Mouse (Mus musculus) MEL (cell line): ENCODE results near the gene Calm3.

Source experiments
- CHD2 ChIP-seq: IDR thresholded peaks from 2 replicates; pipeline ENCODE4 v1.6.1; 2011; ENCODE audit warnings: low read length, improper control_type of control experiment
- CTCF ChIP-seq, 3 experiments: IDR thresholded peaks in 2 of 3; conservative IDR thresholded peaks in 1 of 3; 2 replicates each; pipeline ENCODE4 v1.5.1; 2011 to 2012; ENCODE audit warnings: low read length in 3 of 3, low read depth in 2 of 3, mild to moderate bottlenecking in 2 of 3, improper control_type of control experiment in 1 of 3, inconsistent platforms in 1 of 3, mixed read lengths in 1 of 3, moderate library complexity in 1 of 3; ENCODE audit not compliant: control insufficient read depth in 1 of 3, insufficient read depth in 1 of 3, poor library complexity in 1 of 3, severe bottlenecking in 1 of 3
- EP300 ChIP-seq, 2 experiments: IDR thresholded peaks; 2 replicates each; pipeline ENCODE4 v1.6.1; 2011; ENCODE audit warnings: improper control_type of control experiment in 2 of 2, low read length in 2 of 2, low read depth in 1 of 2, mild to moderate bottlenecking in 1 of 2
- GATA1 ChIP-seq: IDR thresholded peaks from 2 replicates; pipeline ENCODE4 v1.6.1; 2011; ENCODE audit warnings: low read depth, low read length, improper control_type of control experiment
- KAT2A ChIP-seq: conservative IDR thresholded peaks from 2 replicates; pipeline ENCODE4 v1.6.1; 2012; ENCODE audit warnings: low read depth, low read length, improper control_type of control experiment, inconsistent platforms
- MAFK ChIP-seq: IDR thresholded peaks from 2 replicates; pipeline ENCODE4 v1.6.1; 2011; ENCODE audit warnings: low read depth, mild to moderate bottlenecking, low read length, improper control_type of control experiment, borderline replicate concordance
- MYB ChIP-seq: IDR thresholded peaks from 2 replicates; pipeline ENCODE4 v1.6.1; 2011; ENCODE audit warnings: mild to moderate bottlenecking, low read depth, low read length, improper control_type of control experiment
- MYC ChIP-seq: IDR thresholded peaks from 2 replicates; pipeline ENCODE4 v1.6.1; 2011; ENCODE audit warnings: low read depth, mild to moderate bottlenecking, low read length, improper control_type of control experiment, moderate library complexity
- POLR2A ChIP-seq, 2 experiments: IDR thresholded peaks; 2 replicates each; pipeline ENCODE4 v1.6.1; 2011 to 2012; ENCODE audit warnings: low read length in 2 of 2, mild to moderate bottlenecking in 2 of 2, control low read depth in 1 of 2, improper control_type of control experiment in 1 of 2, low read depth in 1 of 2, moderate library complexity in 1 of 2; ENCODE audit not compliant: control insufficient read depth in 1 of 2, insufficient read depth in 1 of 2, poor library complexity in 1 of 2
- SIN3A ChIP-seq: IDR thresholded peaks from 2 replicates; pipeline ENCODE4 v1.6.1; 2012; ENCODE audit warnings: low read length, improper control_type of control experiment, inconsistent platforms

DNA sequence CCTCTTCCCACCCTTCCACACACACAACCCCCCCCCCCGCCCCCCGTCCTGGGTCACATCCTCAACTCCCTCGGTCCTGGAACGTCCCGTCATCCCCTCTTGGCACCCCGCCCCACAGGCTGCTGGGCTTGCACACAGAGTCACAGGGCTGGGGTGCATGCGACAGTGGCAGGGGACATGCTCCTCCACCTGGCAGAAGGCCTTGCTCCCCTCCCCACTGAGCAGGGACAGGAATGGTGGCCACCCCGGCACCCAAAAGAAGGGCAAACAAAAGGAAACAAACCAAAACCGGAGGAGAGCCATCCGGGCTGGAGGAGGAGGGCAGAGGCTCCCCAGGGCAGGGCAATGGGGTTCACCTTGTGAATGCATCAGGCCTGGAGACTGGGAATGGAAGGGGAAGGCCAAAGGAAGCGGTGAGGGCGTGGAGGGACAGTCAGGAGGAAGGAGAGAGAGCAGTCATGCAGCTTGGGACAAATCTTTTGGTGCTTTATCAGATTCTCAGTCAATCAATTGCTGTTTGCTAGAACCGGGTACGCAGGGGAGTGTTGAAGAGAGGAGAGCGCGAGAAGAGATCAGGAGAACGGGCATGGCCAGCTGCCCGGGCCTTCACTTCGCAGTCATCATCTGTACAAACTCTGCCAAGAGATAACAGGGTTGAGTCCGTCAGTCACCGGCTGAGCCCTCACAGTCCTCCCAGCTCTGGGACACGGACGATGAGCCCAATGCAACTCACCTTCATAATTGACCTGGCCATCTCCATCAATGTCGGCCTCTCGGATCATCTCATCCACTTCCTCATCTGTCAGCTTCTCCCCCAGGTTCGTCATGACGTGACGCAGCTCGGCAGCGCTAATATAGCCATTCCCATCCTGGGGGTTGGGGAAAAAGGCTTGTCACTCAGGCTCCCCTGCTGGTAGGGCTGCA, 7.3 kb downstream of the Calm3 start:
- TF ChIP-seq CTCF (IDR thresholded peaks at IDR 0.05 in 2 of 3, conservative IDR thresholded peaks at IDR 0.05 in 1 of 3; ENCODE audit: control insufficient read depth in 1 of 3, insufficient read depth in 1 of 3, low read depth in 2 of 3, low read length in 3 of 3, poor library complexity in 1 of 3, severe bottlenecking in 1 of 3) (no peak), CHD2 (no peak), POLR2A (IDR thresholded peaks at IDR 0.05; ENCODE audit: control insufficient read depth in 1 of 2, insufficient read depth in 1 of 2, low read depth in 1 of 2, low read length in 2 of 2, poor library complexity in 1 of 2) (no peak), SIN3A (no peak), MYC (no peak), MYB (no peak), GATA1 (no peak), KAT2A (no peak), MAFK (no peak), EP300 (IDR thresholded peaks at IDR 0.05; ENCODE audit: low read depth in 1 of 2, low read length in 2 of 2) (no peak)
